Mouse (Mus musculus) thymus, adult 2 months (tissue): ENCODE measurements around the gene Stard8. TPM values are rescaled to one million over a fixed set of nuclear protein-coding genes. Genes with fewer than 3 reads are reported as not detected.

Experiments used
- DNase-seq: peaks from one replicate; pipeline ENCODE4 v3.0.0; 2021
- H3K27ac ChIP-seq: fragments of 200-500 bp; 2 replicates; pipeline ENCODE4 v1.5.1; 2012; ENCODE audit warnings: low read length, control low read depth; ENCODE audit not compliant: control insufficient read depth, insufficient read depth
- H3K27me3 ChIP-seq: fragments of 200-500 bp; 2 replicates; pipeline ENCODE4 v1.6.1; 2012; ENCODE audit warnings: mild to moderate bottlenecking, low read length, moderate library complexity, mixed read lengths; ENCODE audit not compliant: control insufficient read depth, insufficient read depth
- H3K36me3 ChIP-seq: fragments of 200-500 bp; 2 replicates; pipeline ENCODE4 v1.6.1; 2012; ENCODE audit warnings: mild to moderate bottlenecking, low read length, moderate library complexity; ENCODE audit not compliant: control insufficient read depth, insufficient read depth
- H3K4me1 ChIP-seq: fragments of 200-500 bp; replicated peaks from 2 replicates; pipeline ENCODE4 v1.6.1; 2012; ENCODE audit warnings: low read length; ENCODE audit not compliant: control insufficient read depth, insufficient read depth
- H3K4me3 ChIP-seq: fragments of 200-500 bp; 2 replicates; pipeline ENCODE4 v1.5.1; 2012; ENCODE audit warnings: mild to moderate bottlenecking, low read length, control low read depth, moderate library complexity; ENCODE audit not compliant: control insufficient read depth, insufficient read depth
- CTCF ChIP-seq: fragments of 200-500 bp; IDR thresholded peaks from 2 replicates; pipeline ENCODE4 v1.5.1; 2012; ENCODE audit warnings: mild to moderate bottlenecking, control low read depth, low read length, moderate library complexity, borderline replicate concordance; ENCODE audit not compliant: control insufficient read depth, poor library complexity, insufficient read depth; ENCODE audit errors: extremely low read depth
- POLR2A ChIP-seq: fragments of 200-500 bp; IDR thresholded peaks from 2 replicates; pipeline ENCODE4 v1.6.1; 2012; ENCODE audit warnings: mild to moderate bottlenecking, low read length, control low read depth, moderate library complexity; ENCODE audit not compliant: control insufficient read depth, poor library complexity, insufficient read depth; ENCODE audit errors: extremely low read depth
- WGBS: fragments of 180-500 bp; shearing (Covaris S2); methylation state at CpG from one replicate; pipeline ENCODE4 v1.1.7; 2018; 5-methylcytosine and 5-hydroxymethylcytosine counted together
- polyA plus RNA-seq: library from polyadenylated mRNA; depleted of rRNA; stranded (reverse); fragments of >200 nt; gene quantifications from 2 replicates; pipeline ENCODE4 v1.2.3, GENCODE M21; 2012

The Stard8 gene
- polyA plus RNA-seq, 1 experiment = 10.1 TPM

DNA sequence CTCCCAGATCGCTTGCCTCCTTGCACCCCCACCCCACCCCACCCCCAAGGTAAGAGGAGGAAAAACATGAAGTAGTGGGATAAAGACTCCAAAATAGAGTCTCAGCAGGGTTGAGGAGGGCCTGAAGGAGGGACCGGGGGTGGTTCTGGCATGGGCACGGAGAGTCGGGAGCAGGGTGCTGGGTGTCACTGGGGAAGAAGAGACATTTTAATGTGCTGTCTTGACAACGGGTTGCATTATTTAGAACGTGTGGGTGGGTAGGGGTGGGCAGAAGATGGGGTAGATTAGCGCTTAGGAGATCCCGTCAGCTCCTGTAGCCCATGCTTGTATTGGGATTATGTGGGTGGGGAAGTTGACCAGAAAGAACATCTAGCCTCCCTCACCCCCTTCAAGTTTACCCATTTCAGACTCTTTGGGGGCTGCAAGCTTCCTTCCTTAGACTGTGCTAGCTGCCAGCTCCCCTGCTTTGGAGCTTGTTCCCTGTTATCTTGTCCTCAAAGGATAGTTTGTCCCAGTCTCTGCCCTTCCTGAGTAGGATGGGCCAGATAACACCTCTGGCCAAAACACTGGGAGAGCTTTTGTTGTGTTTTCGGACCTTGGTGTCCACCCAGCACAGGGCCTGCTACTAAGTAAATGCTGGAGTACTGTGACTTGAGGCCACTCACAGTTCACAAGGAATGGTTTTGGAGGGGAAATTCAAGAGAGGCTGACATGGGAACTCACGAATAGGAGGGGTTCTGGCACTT is 47.9 kb downstream of the Stard8 start:
- H3K4me3 ChIP-seq = no peak overlapping the region
- no peak for TF ChIP-seq POLR2A
- TF ChIP-seq CTCF = no peak
- no peak overlapping the region for H3K27ac ChIP-seq
- no peaks in the 10 kb centered on the region for H3K27me3 ChIP-seq
- no peak for DNase-seq
- H3K4me1 ChIP-seq = no peaks in the 10 kb centered on the region; the same call in 1 of the 2 replicates
- no peaks in the 10 kb centered on the region for H3K36me3 ChIP-seq
- 92% methylated on average over 10 of the region's 10 CpGs for WGBS

DNA sequence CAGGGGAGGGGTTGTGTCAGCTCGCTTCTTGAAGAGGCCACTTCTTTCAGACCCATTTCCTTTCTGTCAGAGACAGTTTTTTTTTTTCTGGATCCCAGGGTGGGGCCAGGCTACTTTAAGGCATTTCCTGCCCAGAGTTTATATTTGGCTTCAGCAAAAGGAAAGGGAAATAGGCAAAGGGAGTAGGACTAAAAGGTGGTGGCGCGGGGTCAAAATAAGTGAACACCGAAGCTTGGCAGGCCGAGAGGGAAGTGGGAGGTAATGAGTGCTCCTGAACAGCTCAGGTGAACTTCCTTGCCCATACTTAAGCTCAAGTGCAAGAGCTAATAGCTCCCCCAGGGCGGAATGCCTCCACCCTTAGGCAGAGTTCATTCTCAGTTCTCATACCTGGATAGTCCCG is 49.2 kb downstream of the Stard8 start:
- Histone ChIP-seq H3K36me3 (no peaks in the 10 kb centered on the region), H3K4me3 (no peak overlapping the region), H3K27ac (no peak overlapping the region), H3K4me1 (no peaks in the 10 kb centered on the region; the same call in 1 of the 2 replicates), H3K27me3 (no peaks in the 10 kb centered on the region)
- 56% methylated on average over 7 of the region's 7 CpGs for WGBS
- TF ChIP-seq POLR2A (no peak), CTCF (no peak)
- no peak for DNase-seq

DNA sequence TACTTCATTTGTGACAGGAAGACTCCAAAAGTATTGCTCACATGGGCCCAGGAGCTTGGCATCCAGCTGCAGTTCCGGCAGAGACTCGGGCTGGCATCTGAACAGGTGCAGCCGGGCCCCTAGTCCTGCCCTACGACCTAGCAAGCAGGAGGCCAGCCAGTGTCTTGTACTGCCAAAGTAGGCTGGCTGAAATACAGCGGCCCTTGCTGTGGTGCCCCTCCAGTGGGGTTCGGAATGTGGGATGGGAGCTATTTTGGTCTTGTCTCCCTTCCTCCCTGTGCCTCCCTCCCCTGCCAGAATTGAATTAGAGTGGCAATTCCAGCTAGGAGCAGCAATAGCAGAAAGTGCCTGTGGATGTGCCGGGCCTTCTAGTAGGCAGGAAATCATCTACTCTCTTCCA is 51.5 kb downstream of the Stard8 start:
- no peak for DNase-seq
- TF ChIP-seq POLR2A = no peak
- TF ChIP-seq CTCF = no peak
- Histone ChIP-seq H3K27ac (no peak overlapping the region), H3K4me1 (no peaks in the 10 kb centered on the region), H3K4me3 (no peak overlapping the region), H3K27me3 (no peaks in the 10 kb centered on the region), H3K36me3 (no peaks in the 10 kb centered on the region)
- 98% methylated on average over 7 of the region's 7 CpGs for WGBS

DNA sequence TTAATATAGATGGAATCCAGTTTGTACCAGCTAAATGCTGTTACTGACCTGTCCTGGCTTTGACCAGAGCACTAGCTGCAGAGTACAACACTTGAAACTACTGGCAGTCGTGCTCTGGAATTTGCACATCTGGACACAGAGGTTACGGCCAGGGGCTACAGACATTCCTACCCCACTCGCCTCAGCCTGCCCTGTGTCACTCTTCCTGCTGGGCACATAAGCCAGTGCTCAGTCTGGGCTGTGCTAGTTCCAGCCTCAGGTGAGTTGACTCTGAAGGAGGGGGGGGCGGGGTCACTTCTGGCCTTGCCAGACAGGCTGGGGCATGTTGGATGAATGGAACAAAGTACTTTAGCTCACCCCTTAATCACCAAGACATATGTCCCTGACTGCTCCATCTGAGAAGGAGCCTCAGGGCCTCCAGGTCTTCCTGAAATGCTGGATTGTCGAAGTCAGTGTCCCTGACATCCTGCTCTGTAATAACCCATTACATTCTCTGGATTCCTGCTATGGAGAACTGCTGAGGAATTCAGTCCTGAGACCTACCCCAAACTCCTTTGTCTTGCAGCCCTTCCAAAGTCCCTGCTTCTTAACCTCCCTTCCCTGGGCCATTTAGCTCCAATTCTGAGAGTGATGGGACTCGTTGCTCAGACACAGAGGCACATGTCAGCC is 54.9 kb downstream of the Stard8 start:
- Histone ChIP-seq H3K4me1 (no peaks in the 10 kb centered on the region), H3K4me3 (no peak overlapping the region), H3K27me3 (no peaks in the 10 kb centered on the region), H3K27ac (no peak overlapping the region), H3K36me3 (no peaks in the 10 kb centered on the region)
- DNase-seq = no peak
- 85% methylated on average over 6 of the region's 6 CpGs for WGBS
- TF ChIP-seq CTCF (no peak), POLR2A (no peak)

DNA sequence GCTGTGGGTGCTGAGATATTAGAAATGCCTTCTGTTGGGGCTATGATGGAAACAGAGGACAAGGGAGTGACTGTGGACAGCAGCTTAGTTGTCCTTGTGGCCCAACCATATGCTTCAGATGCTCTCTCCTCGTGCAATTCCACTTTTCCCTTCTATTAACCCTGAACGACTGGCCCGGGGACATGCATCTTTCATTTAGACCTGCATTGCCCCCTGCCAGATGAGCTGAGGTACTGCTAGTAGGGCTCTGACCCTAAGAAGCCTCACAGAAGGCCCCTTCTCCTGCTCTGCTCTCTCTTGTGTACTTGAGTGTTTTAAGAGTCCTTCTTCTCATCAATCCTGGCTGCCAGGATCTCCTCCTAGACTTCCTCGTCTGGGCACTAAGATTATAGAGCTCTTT is 56.1 kb downstream of the Stard8 start:
- H3K36me3 ChIP-seq = no peaks in the 10 kb centered on the region
- H3K4me1 ChIP-seq = no peaks in the 10 kb centered on the region
- no peak for DNase-seq
- WGBS = 57% methylated on average over 4 of the region's 4 CpGs
- no peak overlapping the region for H3K27ac ChIP-seq
- no peak overlapping the region for H3K4me3 ChIP-seq
- no peaks in the 10 kb centered on the region for H3K27me3 ChIP-seq
- TF ChIP-seq CTCF (no peak), POLR2A (no peak)

DNA sequence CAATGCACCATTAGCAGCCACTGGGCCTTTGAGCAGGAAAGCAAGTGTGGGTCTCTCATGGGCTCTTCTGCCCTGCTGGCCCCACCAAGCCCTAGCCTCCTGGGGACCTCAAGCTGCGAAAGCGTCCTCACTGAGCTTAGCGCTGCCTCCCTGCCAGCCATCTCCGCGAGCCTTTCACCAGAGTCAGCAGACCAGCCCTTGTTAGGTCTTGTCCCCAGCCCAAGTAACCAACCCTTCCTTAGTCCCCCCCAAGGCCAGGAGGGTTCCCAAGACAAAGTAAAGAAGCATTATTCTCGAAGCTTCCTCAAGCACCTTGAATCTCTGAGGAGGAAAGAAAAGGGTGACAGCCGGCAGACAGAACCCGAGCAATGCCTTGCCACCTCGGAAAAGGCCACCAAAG is 62.5 kb downstream of the Stard8 start:
- H3K4me3 ChIP-seq = no peak overlapping the region
- H3K4me1 ChIP-seq = no peaks in the 10 kb centered on the region
- DNase-seq = no peak
- H3K36me3 ChIP-seq = no peaks in the 10 kb centered on the region
- H3K27me3 ChIP-seq = no peaks in the 10 kb centered on the region
- 94% methylated on average over 9 of the region's 9 CpGs for WGBS
- H3K27ac ChIP-seq = no peak overlapping the region
- no peak for TF ChIP-seq CTCF
- TF ChIP-seq POLR2A = no peak
